Mouse (Mus musculus) myocyte (in vitro differentiated cells): Measurements from ENCODE around the gene Crtac1.

Source experiments
- CEBPB ChIP-seq: IDR thresholded peaks from 2 replicates; pipeline ENCODE4 v1.6.1; 2011; ENCODE audit warnings: mild to moderate bottlenecking, moderate library complexity; ENCODE audit not compliant: poor library complexity, insufficient read depth, severe bottlenecking
- MYOG ChIP-seq, 3 experiments: IDR thresholded peaks; one replicate each; pipeline ENCODE4 v1.6.1; 2011; ENCODE audit warnings: control low read depth in 2 of 3, low read depth in 2 of 3, mild to moderate bottlenecking in 2 of 3; ENCODE audit not compliant: insufficient read length in 2 of 3, control insufficient read depth in 1 of 3, insufficient read depth in 1 of 3
- POLR2A ChIP-seq: IDR thresholded peaks from one replicate; pipeline ENCODE4 v1.6.1; 2011; ENCODE audit warnings: low read depth, mild to moderate bottlenecking, control low read depth, moderate library complexity; ENCODE audit not compliant: insufficient read length
- POLR2AphosphoS2 ChIP-seq: IDR thresholded peaks from one replicate; pipeline ENCODE4 v1.6.1; 2011; ENCODE audit warnings: low read depth, control low read depth; ENCODE audit not compliant: insufficient read length
- REST ChIP-seq: IDR thresholded peaks from one replicate; pipeline ENCODE4 v1.6.1; 2011; ENCODE audit warnings: mild to moderate bottlenecking, control low read depth, moderate library complexity; ENCODE audit not compliant: insufficient read depth, insufficient read length
- SRF ChIP-seq: IDR thresholded peaks from one replicate; pipeline ENCODE4 v1.6.1; 2011; ENCODE audit warnings: low read depth; ENCODE audit not compliant: control insufficient read depth, insufficient read length

GRCm38 (mm10) chr19:42397281-42397680, 34.3 kb downstream of the Crtac1 start:
- no peak for TF ChIP-seq SRF
- no peak for TF ChIP-seq MYOG (IDR thresholded peaks at IDR 0.05; ENCODE audit: control insufficient read depth in 1 of 3, insufficient read depth in 1 of 3, insufficient read length in 2 of 3, low read depth in 2 of 3)
- TF ChIP-seq POLR2A: no peak
- TF ChIP-seq CEBPB: no peak
- peak; percentile 79 for TF ChIP-seq REST
- TF ChIP-seq POLR2AphosphoS2: no peak
